In the genomic region with DNA sequence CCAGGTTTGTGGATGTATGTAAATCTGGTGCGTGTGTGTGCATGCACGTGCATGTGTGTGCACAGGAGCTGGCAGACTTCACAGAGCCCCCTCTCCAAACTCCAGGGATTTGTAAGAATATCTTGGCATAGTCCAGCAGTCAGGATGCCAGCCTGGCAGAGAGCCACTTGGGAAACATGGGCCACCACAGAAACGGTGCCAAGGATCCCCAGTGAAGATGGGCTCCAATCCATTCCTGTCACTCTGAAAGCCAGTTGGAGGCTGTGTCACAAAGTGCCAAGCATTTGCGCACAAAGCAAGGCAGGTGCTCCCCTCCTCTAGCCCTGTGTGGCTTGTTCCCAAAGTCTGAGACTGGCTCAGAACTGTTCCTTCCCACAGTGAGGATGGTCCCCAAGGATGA, we compare ENCODE assay signal across 12 mouse cellular contexts. TPM values are rescaled to one million over a fixed set of nuclear protein-coding genes. Genes with fewer than 3 reads are reported as not detected.
A peak's percentile ranks its signal among the peaks of the same experiment; 100 is the strongest.
DNase-seq lines count a peak whose midpoint lies in the region; ATAC-seq lines count a peak whose summit lies in the region.
"Had no signal": no experiment of that assay in that cellular context is flagged by ENCODE, and none has a peak within 500 bp of the region (broad histone marks: within the 10 kb centered on the region; RNA-seq: fewer than 3 reads in every experiment).

No protein-coding gene starts in this region.

- H3K4me1 ChIP-seq in forebrain, embryonic 16.5 days (replicated peaks; ENCODE audit: control insufficient read depth, insufficient read depth, low read length): peaks cover 44% of the 10 kb centered on the region

- DNase-seq in left cerebral cortex, postnatal 4 days: peak; percentile 98
- no peak for DNase-seq in left cerebral cortex, adult 18-20 months (ENCODE audit: low spot score in 2 of 2)
- DNase-seq in layer of hippocampus, adult 8-10 months (ENCODE audit: low spot score in 2 of 2): peak; percentile 45 to 75
- peak; percentile 32 for DNase-seq in right cerebral cortex, adult 18-20 months
- DNase-seq in heart, adult 8-10 months (ENCODE audit: low spot score): no peak
- no peak for DNase-seq in lung, postnatal 25 days (ENCODE audit: low spot score)
- no peak for DNase-seq in urinary bladder, postnatal 14 days (ENCODE audit: low spot score)
- DNase-seq: thymus, postnatal 4 days had no signal

- no peaks in the 10 kb centered on the region for H3K27me3 ChIP-seq in forebrain, embryonic 16.5 days (replicated peaks; ENCODE audit: control insufficient read depth, insufficient read depth, low read length)
- H3K27me3 ChIP-seq: limb, embryonic 13.5 days had no signal

- intact Hi-C loops in left cerebral cortex, postnatal 4 days (cut with DNase I): no loop called here

- WGBS in forebrain, embryonic 16.5 days: 36% methylated on average over 4 of the region's 4 CpGs

- no peak overlapping the region for H3K9ac ChIP-seq in forebrain, embryonic 16.5 days (replicated peaks; ENCODE audit: low read depth, low read length)

- peaks cover 2% of the 10 kb centered on the region; the same call in 1 of the 2 replicates for H3K36me3 ChIP-seq in forebrain, embryonic 16.5 days (ENCODE audit: control insufficient read depth, insufficient read depth)
- H3K36me3 ChIP-seq: limb, embryonic 13.5 days had no signal

- H3K9me3 ChIP-seq in forebrain, embryonic 16.5 days (ENCODE audit: control insufficient read depth, low read length): 0 out of 2 replicates have a peak, but pooled peaks cover 2% of the 10 kb centered on the region

- H3K4me3 ChIP-seq in forebrain, embryonic 16.5 days (replicated peaks; ENCODE audit: low read length): no peak overlapping the region
- H3K4me3 ChIP-seq: erythroblast, embryonic 14.5 days; limb, embryonic 13.5 days had no signal

- peak overlapping the region; percentile 85 for H3K27ac ChIP-seq in forebrain, embryonic 16.5 days (ENCODE audit: low read length)

- ATAC-seq in forebrain, embryonic 16.5 days: peak; percentile 77
- ATAC-seq: lung, postnatal 0 days had no signal

- no peak overlapping the region for H3K4me2 ChIP-seq in forebrain, embryonic 16.5 days (ENCODE audit: low read length)
- H3K4me2 ChIP-seq: limb, embryonic 13.5 days had no signal

RNA-seq across cellular contexts. Expression of a gene that starts 8.8 kb away (rescaled TPM):
- 10 to 100 TPM; 53.0 to 55.4 TPM for total RNA-seq in left cerebral cortex, postnatal 4 days (2021)
- 10 to 100 TPM; 10.7 to 17.5 TPM for total RNA-seq in left cerebral cortex, adult 18-20 months (2021)
- polyA plus RNA-seq in forebrain, embryonic 16.5 days (2015; fragmentation: Nextera tagmentation; extraction: Ambion mirVana): 127 TPM in 2 replicates
- total RNA-seq in layer of hippocampus, adult 8-10 months (2022): 10 to 100 TPM; 12.5 to 17.7 (median 15.6) TPM
- 10 to 100 TPM in 3 of 4 experiments, 1 to 10 TPM in 1; 6.9 to 13.6 (median 11.7) TPM for total RNA-seq in heart, adult 8-10 months (2022)

RNA-seq across cellular contexts. Expression of a gene that starts 9.1 kb away (rescaled TPM):
- total RNA-seq in left cerebral cortex, postnatal 4 days (2021): 10 to 100 TPM; 41.9 to 46.4 TPM
- total RNA-seq in left cerebral cortex, adult 18-20 months (2021): under 1 TPM; 0.19 to 0.21 TPM
- 22.7 and 23.5 TPM in 2 replicates for polyA plus RNA-seq in forebrain, embryonic 16.5 days (2015; fragmentation: Nextera tagmentation; extraction: Ambion mirVana)
- under 1 TPM; 0.23 to 0.37 (median 0.26) TPM for total RNA-seq in layer of hippocampus, adult 8-10 months (2022)
- under 1 TPM; 0.06 to 0.20 (median 0.07) TPM for total RNA-seq in heart, adult 8-10 months (2022)
- polyA plus RNA-seq: erythroblast, embryonic 14.5 days had no signal

RNA-seq across cellular contexts. Expression of a gene that starts 30.6 kb away (rescaled TPM):
- 10 to 100 TPM; 21.2 to 21.8 TPM for total RNA-seq in left cerebral cortex, postnatal 4 days (2021)
- total RNA-seq in left cerebral cortex, adult 18-20 months (2021): 10 to 100 TPM; 32.1 to 35.3 TPM
- polyA plus RNA-seq in forebrain, embryonic 16.5 days (2015; fragmentation: Nextera tagmentation; extraction: Ambion mirVana): 14.4 and 17.7 TPM in 2 replicates
- 10 to 100 TPM; 29.4 to 34.0 (median 31.1) TPM for total RNA-seq in layer of hippocampus, adult 8-10 months (2022)
- total RNA-seq in heart, adult 8-10 months (2022): 10 to 100 TPM; 36.1 to 44.0 (median 39.6) TPM

RNA-seq across cellular contexts. Expression of a gene that starts 33.5 kb away (rescaled TPM):
- 1 to 10 TPM; 4.2 to 4.6 TPM for total RNA-seq in left cerebral cortex, postnatal 4 days (2021)
- 10 to 100 TPM in 1 of 2 experiments, 1 to 10 TPM in 1; 6.6 to 10.1 TPM for total RNA-seq in left cerebral cortex, adult 18-20 months (2021)
- 4.7 and 5.5 TPM in 2 replicates for polyA plus RNA-seq in forebrain, embryonic 16.5 days (2015; fragmentation: Nextera tagmentation; extraction: Ambion mirVana)
- 10 to 100 TPM in 2 of 4 experiments, 1 to 10 TPM in 2; 7.0 to 12.8 (median 9.1) TPM for total RNA-seq in layer of hippocampus, adult 8-10 months (2022)
- 10 to 100 TPM; 45.2 to 51.5 (median 48.2) TPM for total RNA-seq in heart, adult 8-10 months (2022)

RNA-seq across cellular contexts. Expression of a gene that starts 38.9 kb away (rescaled TPM):
- total RNA-seq in left cerebral cortex, postnatal 4 days (2021): 10 to 100 TPM; 56.2 to 66.9 TPM
- 100 to 1,000 TPM; 137 to 157 TPM for total RNA-seq in left cerebral cortex, adult 18-20 months (2021)
- 60.3 and 67.1 TPM in 2 replicates for polyA plus RNA-seq in forebrain, embryonic 16.5 days (2015; fragmentation: Nextera tagmentation; extraction: Ambion mirVana)
- total RNA-seq in layer of hippocampus, adult 8-10 months (2022): 100 to 1,000 TPM; 136 to 157 (median 147) TPM
- 10 to 100 TPM; 25.2 to 33.4 (median 25.5) TPM for total RNA-seq in heart, adult 8-10 months (2022)

Comparison
In these comparisons a context has a peak if more than half of its experiments do, and no peak if none do; other contexts are left out.
1. DNase-seq: peak in left cerebral cortex, postnatal 4 days (single experiment), layer of hippocampus, adult 8-10 months (2 of 2) and right cerebral cortex, adult 18-20 months (single experiment); none in left cerebral cortex, adult 18-20 months (0 of 2), heart, adult 8-10 months (single experiment), lung, postnatal 25 days (single experiment) and urinary bladder, postnatal 14 days (single experiment).
2. RNA of a gene that starts 9.1 kb away (total RNA-seq): 41.9 to 46.4 TPM in left cerebral cortex, postnatal 4 days; 0.23 to 0.37 TPM in layer of hippocampus, adult 8-10 months, 0.19 to 0.21 TPM in left cerebral cortex, adult 18-20 months and 0.06 to 0.20 TPM in heart, adult 8-10 months; every median in the first group is over 10 times any median in the second.